Mouse (Mus musculus) cerebellum, adult 2 months (tissue): ENCODE measurements around the gene Evi2a. TPM values are rescaled to one million over a fixed set of nuclear protein-coding genes. Genes with fewer than 3 reads are reported as not detected.

ENCODE experiments used
- DNase-seq, 2 experiments: peaks; one replicate each; pipeline ENCODE4 v3.0.0; 2021
- H3K27ac ChIP-seq: fragments of 200-500 bp; 2 replicates; pipeline ENCODE4 v1.5.1; 2012; ENCODE audit warnings: low read length, control low read depth, inconsistent platforms; ENCODE audit not compliant: insufficient read depth
- H3K27me3 ChIP-seq: fragments of 200-500 bp; 2 replicates; pipeline ENCODE4 v1.6.1; 2012; ENCODE audit warnings: inconsistent platforms, mild to moderate bottlenecking, low read length, moderate library complexity; ENCODE audit not compliant: control insufficient read depth, insufficient read depth
- H3K4me1 ChIP-seq: fragments of 200-500 bp; 2 replicates; pipeline ENCODE4 v1.6.1; 2011; ENCODE audit warnings: low read length; ENCODE audit not compliant: control insufficient read depth, insufficient read depth
- H3K4me3 ChIP-seq: fragments of 200-500 bp; replicated peaks from 2 replicates; pipeline ENCODE3; 2011; ENCODE audit warnings: mild to moderate bottlenecking, low read depth, low read length, control low read depth; ENCODE audit not compliant: insufficient read depth
- CTCF ChIP-seq: fragments of 200-500 bp; IDR thresholded peaks from 2 replicates; pipeline ENCODE4 v1.5.1; 2011; ENCODE audit warnings: low read depth, mild to moderate bottlenecking, control low read depth, low read length, moderate library complexity, borderline replicate concordance; ENCODE audit not compliant: insufficient read depth
- POLR2A ChIP-seq: fragments of 200-500 bp; IDR thresholded peaks from 2 replicates; pipeline ENCODE4 v1.6.1; 2011; ENCODE audit warnings: low read length, control low read depth, borderline replicate concordance; ENCODE audit not compliant: insufficient read depth
- WGBS: fragments of 180-500 bp; shearing (Covaris S2); methylation state at CpG from one replicate; pipeline ENCODE4 v1.1.7; 2018; 5-methylcytosine and 5-hydroxymethylcytosine counted together
- polyA plus RNA-seq: library from polyadenylated mRNA; depleted of rRNA; stranded (reverse); fragments of >200 nt; gene quantifications from 2 replicates; pipeline ENCODE4 v1.2.3, GENCODE M21; 2012

Evi2a gene
- polyA plus RNA-seq, 1 experiment, result 72.3 TPM

- WGBS, result 96% methylated on average over 3 of the region's 3 CpGs
- TF ChIP-seq POLR2A, result no peak
- no peak for TF ChIP-seq CTCF
- Histone ChIP-seq H3K27ac (no peak overlapping the region), H3K27me3 (no peaks in the 10 kb centered on the region), H3K4me3 (no peak overlapping the region), H3K4me1 (peaks cover 7% of the 10 kb centered on the region)
- no peak for DNase-seq
Observed at GRCm38 (mm10) chr11:79511970-79512369, 18.4 kb downstream of the Evi2a start.

- no peak overlapping the region for H3K4me3 ChIP-seq
- WGBS, result 78% methylated on average over 7 of the region's 7 CpGs
- H3K27ac ChIP-seq, result no peak overlapping the region
- H3K4me1 ChIP-seq, result no peaks in the 10 kb centered on the region
- DNase-seq, result no peak
- TF ChIP-seq POLR2A (no peak), CTCF (no peak)
- H3K27me3 ChIP-seq, result no peaks in the 10 kb centered on the region
Observed at GRCm38 (mm10) chr11:79504506-79504905, 25.9 kb downstream of the Evi2a start.

- peak within 1 kb of the TSS; percentile 2 for H3K4me3 ChIP-seq
- H3K27me3 ChIP-seq, result no peaks in the 10 kb centered on the region
- WGBS, result 45% methylated on average over 8 of the region's 8 CpGs
- no peak within 1 kb of the TSS; the same call in 1 of the 2 replicates for H3K27ac ChIP-seq
- TF ChIP-seq POLR2A (peak; percentile 31; the same call in 1 of the 2 replicates), CTCF (no peak)
- H3K4me1 ChIP-seq, result no peaks in the 10 kb centered on the region
- DNase-seq, result peak in 1 of 2 experiments; percentile 36
Observed at GRCm38 (mm10) chr11:79503845-79504244, 26.6 kb downstream of the Evi2a start, which contains the start of gene Omg. Gene Omg (minus strand): TSS chr11:79504084.

- WGBS, result 47% methylated on average over 2 of the region's 2 CpGs
- Histone ChIP-seq H3K4me1 (no peaks in the 10 kb centered on the region), H3K4me3 (peak overlapping the region; percentile 15), H3K27me3 (no peaks in the 10 kb centered on the region), H3K27ac (peak overlapping the region; percentile 27; the same call in 1 of the 2 replicates)
- no peak for TF ChIP-seq CTCF
- TF ChIP-seq POLR2A, result no peak
- DNase-seq, result no peak
Observed at GRCm38 (mm10) chr11:79502917-79503316, 27.5 kb downstream of the Evi2a start.

- Histone ChIP-seq H3K4me3 (no peak overlapping the region), H3K27ac (no peak overlapping the region), H3K4me1 (no peaks in the 10 kb centered on the region), H3K27me3 (no peaks in the 10 kb centered on the region)
- 20% methylated on average over 10 of the region's 10 CpGs for whole genome bisulfite sequencing
- TF ChIP-seq CTCF (no peak), POLR2A (no peak)
- DNase-seq, result peak in 1 of 2 experiments; percentile 29
Observed at GRCm38 (mm10) chr11:79494976-79495800, 35.2 kb downstream of the Evi2a start.

- TF ChIP-seq POLR2A (no peak), CTCF (no peak)
- H3K4me3 ChIP-seq, result no peak overlapping the region
- H3K4me1 ChIP-seq, result no peaks in the 10 kb centered on the region
- no peaks in the 10 kb centered on the region for H3K27me3 ChIP-seq
- no peak for DNase-seq
- no peak overlapping the region for H3K27ac ChIP-seq
Observed at GRCm38 (mm10) chr11:79484721-79485120, 45.7 kb downstream of the Evi2a start.

GRCm38 (mm10) chr11:79483876-79484528 lies 46.4 kb downstream of the Evi2a start:
- TF ChIP-seq CTCF (no peak), POLR2A (no peak)

More at GRCm38 (mm10) chr11:79483876-79484528, 46.4 kb downstream of the Evi2a start:
- H3K4me1 ChIP-seq, result no peaks in the 10 kb centered on the region
- no peaks in the 10 kb centered on the region for H3K27me3 ChIP-seq
- H3K27ac ChIP-seq, result no peak overlapping the region
- DNase-seq, result no peak
- H3K4me3 ChIP-seq, result no peak overlapping the region
- 92% methylated on average over 7 of the region's 7 CpGs for WGBS
